Comparison of ENCODE assay signal across 8 mouse cellular contexts in genomic region chr10:127669170-127669569, GRCm38 (mm10). TPM values are rescaled to one million over a fixed set of nuclear protein-coding genes. Genes with fewer than 3 reads are reported as not detected.
DNase-seq lines count a peak whose midpoint lies in the region; ATAC-seq lines count a peak whose summit lies in the region.

No protein-coding gene starts in this region.

- H3K36me3 ChIP-seq in liver, embryonic 15.5 days (replicated peaks): no peaks in the 10 kb centered on the region

- no peaks in the 10 kb centered on the region for H3K9me3 ChIP-seq in liver, embryonic 15.5 days (replicated peaks)

- H3K27ac ChIP-seq in liver, embryonic 15.5 days (replicated peaks): no peak overlapping the region

- H3K9ac ChIP-seq in liver, embryonic 15.5 days: no peak overlapping the region

- 37% methylated on average over 7 of the region's 7 CpGs for WGBS in liver, embryonic 15.5 days (ENCODE audit: insufficient replicate concordance)

- H3K4me1 ChIP-seq in liver, embryonic 15.5 days (replicated peaks): peaks cover 44% of the 10 kb centered on the region

- peak; percentile 94 for DNase-seq in heart, adult 11 months
- DNase-seq in heart, postnatal 36 days: no peak
- peak; percentile 46 for DNase-seq in thymus, postnatal 14 days
- DNase-seq in thymus, adult 18-20 months: no peak
- DNase-seq in heart, postnatal 10 days: peak; percentile 46 to 58
- no peak for DNase-seq in adrenal gland, postnatal 25 days

- H3K4me3 ChIP-seq in liver, embryonic 15.5 days (replicated peaks): no peak overlapping the region

- no peak for ATAC-seq in liver, embryonic 15.5 days (ENCODE audit: insufficient read depth)
- no peak for ATAC-seq in monocyte, adult 5-6 weeks (replicated peaks; ENCODE audit: insufficient number of reproducible peaks, low FRiP score, low TSS enrichment, poor library complexity, severe bottlenecking)

- peaks cover 56% of the 10 kb centered on the region for H3K27me3 ChIP-seq in liver, embryonic 15.5 days

- H3K4me2 ChIP-seq in liver, embryonic 15.5 days: peak overlapping the region; percentile 71

- intact Hi-C loops in heart, postnatal 36 days (cut with DNase I): loop anchor here (5.0 to 10.0 kb wide), 2 partner anchors 382 to 506 kb away; partner anchors contain the start of gene Mbd6
- intact Hi-C loops in heart, postnatal 10 days (cut with DNase I): loop anchor here (10.0 kb wide), 2 partner anchors 374 to 474 kb away; partner anchors contain the start of genes Arhgef25 and Dtx3

RNA-seq across cellular contexts. Expression of gene Nab2, which starts 0.8 kb away (rescaled TPM):
- total RNA-seq in heart, postnatal 36 days (2021): 1 to 10 TPM; 5.7 to 8.4 TPM
- total RNA-seq in heart, postnatal 10 days (2021): 10 to 100 TPM in 1 of 2 experiments, 1 to 10 TPM in 1; 8.5 to 11.7 TPM
- 2.9 and 3.5 TPM in 2 replicates for polyA plus RNA-seq in liver, embryonic 15.5 days (2015; fragmentation: Nextera tagmentation; extraction: Ambion mirVana)
- total RNA-seq in adrenal gland, postnatal 25 days (2021): 19.0 and 21.7 TPM in 2 replicates
- 12.6 to 35.9 TPM (median 17.8 TPM) in 3 replicates for total RNA-seq in monocyte, adult 5-6 weeks (2017)

RNA-seq across cellular contexts. Expression of gene Nemp1, which starts 2.5 kb away (rescaled TPM):
- 1 to 10 TPM; 2.7 to 4.5 TPM for total RNA-seq in heart, postnatal 36 days (2021)
- total RNA-seq in heart, postnatal 10 days (2021): 1 to 10 TPM; 5.0 to 7.0 TPM
- polyA plus RNA-seq in liver, embryonic 15.5 days (2015; fragmentation: Nextera tagmentation; extraction: Ambion mirVana): 5.3 and 5.7 TPM in 2 replicates
- 9.6 and 13.7 TPM in 2 replicates for total RNA-seq in adrenal gland, postnatal 25 days (2021)
- total RNA-seq in monocyte, adult 5-6 weeks (2017): 16.1 to 28.4 TPM (median 17.2 TPM) in 3 replicates

RNA-seq across cellular contexts. Expression of gene Stat6, which starts 26.4 kb away (rescaled TPM):
- 10 to 100 TPM; 42.3 to 46.0 TPM for total RNA-seq in heart, postnatal 36 days (2021)
- 10 to 100 TPM; 45.9 to 46.8 TPM for total RNA-seq in heart, postnatal 10 days (2021)
- 14.3 and 15.6 TPM in 2 replicates for polyA plus RNA-seq in liver, embryonic 15.5 days (2015; fragmentation: Nextera tagmentation; extraction: Ambion mirVana)
- total RNA-seq in adrenal gland, postnatal 25 days (2021): 117 and 121 TPM in 2 replicates
- total RNA-seq in monocyte, adult 5-6 weeks (2017): 171 to 211 TPM (median 204 TPM) in 3 replicates

RNA-seq across cellular contexts. Expression of gene Myo1a, which starts 35.8 kb away (rescaled TPM):
- total RNA-seq in heart, postnatal 36 days (2021): not detected
- not detected for total RNA-seq in heart, postnatal 10 days (2021)
- polyA plus RNA-seq in liver, embryonic 15.5 days (2015; fragmentation: Nextera tagmentation; extraction: Ambion mirVana): 0.08 and 0.12 TPM in 2 replicates
- 0.33 and 1.1 TPM in 2 replicates for total RNA-seq in adrenal gland, postnatal 25 days (2021)
- total RNA-seq in monocyte, adult 5-6 weeks (2017): 1.6 TPM in 1 of 3 replicates, not detected in the others

RNA-seq across cellular contexts. Expression of gene Lrp1, which starts 48.2 kb away (rescaled TPM):
- 10 to 100 TPM; 73.4 to 88.6 TPM for total RNA-seq in heart, postnatal 36 days (2021)
- total RNA-seq in heart, postnatal 10 days (2021): 10 to 100 TPM; 95.8 to 96.3 TPM
- 23.2 and 31.1 TPM in 2 replicates for polyA plus RNA-seq in liver, embryonic 15.5 days (2015; fragmentation: Nextera tagmentation; extraction: Ambion mirVana)
- total RNA-seq in adrenal gland, postnatal 25 days (2021): 196 and 254 TPM in 2 replicates
- total RNA-seq in monocyte, adult 5-6 weeks (2017): 147 to 219 TPM (median 171 TPM) in 3 replicates

Comparison
In these comparisons a context has a peak if more than half of its experiments do, and no peak if none do; other contexts are left out.
1. DNase-seq: peak in heart, adult 11 months (single experiment), thymus, postnatal 14 days (single experiment) and heart, postnatal 10 days (2 of 2); none in heart, postnatal 36 days (0 of 2), thymus, adult 18-20 months (0 of 2) and adrenal gland, postnatal 25 days (single experiment).